Mouse (Mus musculus): ENCODE measurements around the gene Dnajb12.
A peak's percentile ranks its signal among the peaks of the same experiment; 100 is the strongest.
"Not testable (repeated sequence)": the region's sequence is repeated elsewhere in the genome, so short reads cannot be mapped to it uniquely, and the experiment has no call there.

Dnajb12 gene

GRCm38 (mm10) chr10:59870038-59870437 lies 9.3 kb upstream of the Dnajb12 start:
- DNase-seq (ENCODE audit: low spot score) = no peak

GRCm38 (mm10) chr10:59872651-59873050 lies 6.7 kb upstream of the Dnajb12 start:
- DNase-seq (ENCODE audit: low spot score) = not testable (repeated sequence)

- DNase-seq (ENCODE audit: low spot score) = no peak
Measured at GRCm38 (mm10) chr10:59873206-59873605, 6.2 kb upstream of the Dnajb12 start.

- DNase-seq (ENCODE audit: low spot score) = no peak
Measured at GRCm38 (mm10) chr10:59873613-59874012, 5.7 kb upstream of the Dnajb12 start.

GRCm38 (mm10) chr10:59875396-59875795 lies 4.0 kb upstream of the Dnajb12 start:
- DNase-seq (ENCODE audit: low spot score) = no peak

- not testable (repeated sequence) for DNase-seq (ENCODE audit: low spot score)
Measured at GRCm38 (mm10) chr10:59876698-59877097, 2.7 kb upstream of the Dnajb12 start.

- DNase-seq (ENCODE audit: low spot score) = no peak
Measured at GRCm38 (mm10) chr10:59877421-59878117, 1.8 kb upstream of the Dnajb12 start.

- DNase-seq (ENCODE audit: low spot score) = no peak
Measured at GRCm38 (mm10) chr10:59878823-59879222, 533 bp upstream of the Dnajb12 start.

GRCm38 (mm10) chr10:59880029-59880386 lies 652 bp downstream of the Dnajb12 start:
- DNase-seq (ENCODE audit: low spot score) = no peak

GRCm38 (mm10) chr10:59880837-59881236 lies 1.5 kb downstream of the Dnajb12 start:
- DNase-seq (ENCODE audit: low spot score) = no peak

- DNase-seq (ENCODE audit: low spot score) = no peak
Measured at GRCm38 (mm10) chr10:59884327-59885173, 5.2 kb downstream of the Dnajb12 start.

GRCm38 (mm10) chr10:59885174-59886080 lies 6.1 kb downstream of the Dnajb12 start:
- DNase-seq (ENCODE audit: low spot score) = no peak

GRCm38 (mm10) chr10:59886081-59886466 lies 6.7 kb downstream of the Dnajb12 start:
- DNase-seq (ENCODE audit: low spot score) = no peak

- no peak for DNase-seq (ENCODE audit: low spot score)
Measured at GRCm38 (mm10) chr10:59887432-59887831, 8.1 kb downstream of the Dnajb12 start.

- no peak for DNase-seq (ENCODE audit: low spot score)
Measured at GRCm38 (mm10) chr10:59889339-59889738, 10.0 kb downstream of the Dnajb12 start.

GRCm38 (mm10) chr10:59889953-59890751 lies 10.8 kb downstream of the Dnajb12 start:
- no peak for DNase-seq (ENCODE audit: low spot score)

- peak; percentile 87 for DNase-seq (ENCODE audit: low spot score)
Measured at GRCm38 (mm10) chr10:59892977-59893376, 13.6 kb downstream of the Dnajb12 start.

GRCm38 (mm10) chr10:59894251-59895160 lies 15.2 kb downstream of the Dnajb12 start:
- DNase-seq (ENCODE audit: low spot score) = peak; percentile 87

- no peak for DNase-seq (ENCODE audit: low spot score)
Measured at GRCm38 (mm10) chr10:59895460-59896186, 16.3 kb downstream of the Dnajb12 start.

- no peak for DNase-seq (ENCODE audit: low spot score)
Measured at GRCm38 (mm10) chr10:59896211-59896610, 16.9 kb downstream of the Dnajb12 start.

Measured in embryo, embryonic 10.5 days (tissue).